Mouse (Mus musculus) adrenal gland, postnatal 25 days (tissue): ENCODE measurements around the gene Prkch. TPM values are rescaled to one million over a fixed set of nuclear protein-coding genes. Genes with fewer than 3 reads are reported as not detected.

Experiments
- DNase-seq: peaks from one replicate; pipeline ENCODE4 v3.0.0; 2021; ENCODE audit warnings: mixed read lengths
- total RNA-seq: library from RNA; stranded (reverse); gene quantifications from 2 replicates; pipeline ENCODE4 v1.2.3, GENCODE M21; 2021

Prkch gene
- total RNA-seq, 1 experiment from 2014 or later = 15.2 TPM

- no peak for DNase-seq
These were observed 26.3 kb downstream of the Prkch start for GRCm38 (mm10) chr12:73610831-73611370.

GRCm38 (mm10) chr12:73611741-73612140 lies 27.1 kb downstream of the Prkch start:
- DNase-seq = no peak

DNA sequence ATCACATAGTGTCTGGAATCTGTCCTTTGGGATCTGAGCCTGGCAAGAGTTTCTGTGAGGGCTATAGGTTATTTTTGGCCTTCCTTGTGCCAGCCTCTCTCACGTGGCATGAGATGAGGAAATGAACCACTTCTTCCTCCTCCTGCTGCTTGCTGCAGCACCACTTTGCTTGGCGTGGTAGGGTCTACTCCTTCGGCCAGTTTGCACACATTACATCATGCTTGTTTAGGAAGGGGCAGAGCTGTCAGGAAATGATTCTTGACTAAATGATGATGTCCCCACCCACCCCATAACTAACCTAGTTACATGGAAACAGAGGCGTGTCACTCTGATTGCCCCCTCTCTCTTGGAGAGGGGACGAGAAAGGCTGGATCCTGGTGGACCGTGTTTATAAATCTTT lies 28.6 kb downstream of the Prkch start:
- DNase-seq = no peak

DNA sequence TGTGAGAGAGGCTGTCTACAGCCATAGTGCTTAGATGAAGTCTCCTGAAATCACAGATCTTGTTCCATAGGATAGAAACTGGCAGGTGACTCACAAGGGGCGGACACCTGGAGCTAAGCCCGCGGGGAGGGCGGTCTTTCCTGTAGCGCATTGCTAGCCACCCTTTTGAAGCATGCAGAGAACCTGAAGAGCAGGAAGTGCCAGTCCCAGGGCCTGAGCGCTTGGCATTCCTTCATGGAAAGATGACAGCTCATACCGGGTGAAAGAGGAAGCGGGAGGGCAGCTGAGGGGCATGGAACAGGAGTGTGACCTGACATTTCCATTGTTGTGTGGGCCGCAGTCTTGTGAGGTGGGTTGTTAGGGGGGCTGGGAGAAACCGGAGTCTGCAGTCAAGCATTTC lies 33.1 kb downstream of the Prkch start:
- DNase-seq = peak; percentile 24

DNA sequence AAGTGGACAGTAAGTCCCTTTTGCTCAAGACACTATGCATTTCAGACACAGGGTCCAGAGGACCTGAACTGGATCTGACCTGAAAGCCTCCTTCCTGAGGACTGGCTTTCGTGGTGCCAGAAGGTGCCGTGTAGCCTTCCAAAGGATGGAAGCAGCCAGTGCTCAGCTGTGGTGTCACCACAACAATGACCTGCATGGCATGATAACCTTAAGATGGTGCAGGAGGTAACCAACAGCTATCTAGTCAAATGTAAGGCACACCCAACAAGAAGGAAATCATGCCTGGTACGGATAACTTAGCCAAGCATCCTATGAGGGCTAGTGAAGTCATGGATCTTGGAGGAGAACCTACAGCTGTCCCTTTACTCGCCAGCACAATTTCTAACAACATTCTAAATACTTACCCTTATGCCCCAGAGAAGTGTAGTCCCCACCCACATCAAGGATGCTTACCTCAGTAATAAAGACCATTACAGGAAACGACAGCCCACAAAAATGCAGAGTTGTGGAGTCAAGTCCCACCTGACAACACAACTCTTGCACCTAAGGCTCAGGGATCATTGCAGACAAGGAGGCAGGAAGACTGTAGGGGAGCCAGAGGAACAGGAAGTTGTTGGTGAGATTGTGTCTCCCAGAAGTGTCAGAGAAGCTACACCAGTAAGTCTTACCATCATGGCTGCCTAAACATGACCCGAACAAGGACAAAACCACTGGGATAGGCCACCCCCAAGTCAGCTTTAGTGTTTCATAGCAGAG lies 40.9 kb downstream of the Prkch start:
- no peak for DNase-seq

DNA sequence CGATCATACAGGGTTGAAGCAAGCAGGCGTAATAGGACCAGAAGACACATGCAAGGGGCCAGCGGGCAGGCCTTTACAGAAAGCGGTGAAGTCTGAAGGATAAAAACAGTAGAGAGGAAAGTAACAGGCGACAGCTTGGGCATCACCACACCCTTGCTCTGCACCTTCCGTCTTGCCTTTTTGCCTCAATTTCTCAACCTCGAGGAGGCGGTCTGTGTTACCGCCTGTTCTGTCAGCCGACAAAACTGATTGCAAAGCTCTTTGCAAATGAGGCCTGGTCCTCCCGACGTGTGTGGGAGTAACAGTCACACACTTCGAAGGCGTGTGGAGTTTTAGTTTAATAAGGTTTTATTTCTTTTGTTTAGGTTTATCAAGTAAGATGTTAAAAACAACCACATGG lies 43.3 kb downstream of the Prkch start:
- DNase-seq = no peak

GRCm38 (mm10) chr12:73630596-73630995 lies 46.0 kb downstream of the Prkch start:
- no peak for DNase-seq

GRCm38 (mm10) chr12:73631148-73631547 lies 46.6 kb downstream of the Prkch start:
- DNase-seq = no peak

DNA sequence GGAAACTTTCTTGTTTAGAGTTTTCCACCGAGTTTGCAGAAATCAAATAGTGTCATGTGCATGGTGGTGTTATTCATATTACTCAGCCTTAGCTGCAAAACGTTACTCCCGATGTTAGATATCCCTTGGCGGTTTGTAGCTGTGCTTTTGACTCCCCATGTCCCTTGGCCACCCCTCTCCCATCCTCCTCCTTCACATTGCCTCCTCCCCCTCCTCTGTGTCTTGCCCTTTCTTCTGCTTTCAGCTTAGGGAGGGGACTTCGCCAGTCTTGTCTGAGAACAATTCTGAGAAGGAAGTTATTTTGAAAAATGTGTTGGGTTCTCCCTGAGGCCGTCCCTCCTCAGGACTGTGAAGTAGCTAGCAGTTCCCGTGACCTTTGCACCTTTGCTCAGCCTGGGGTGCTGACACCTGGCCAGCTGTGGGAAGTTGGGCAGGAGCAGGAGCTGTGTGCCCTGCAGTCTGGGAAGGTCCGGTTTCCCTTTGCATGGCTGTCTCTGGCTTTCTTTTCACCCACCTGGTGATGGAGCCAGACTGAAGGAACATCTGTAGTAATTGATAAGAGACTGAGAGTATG lies 48.2 kb downstream of the Prkch start:
- DNase-seq = no peak

GRCm38 (mm10) chr12:73633707-73634106 lies 49.1 kb downstream of the Prkch start:
- DNase-seq = no peak

- DNase-seq = no peak
These were observed 55.0 kb downstream of the Prkch start for GRCm38 (mm10) chr12:73639571-73639970.

- no peak for DNase-seq
These were observed 56.6 kb downstream of the Prkch start for GRCm38 (mm10) chr12:73641183-73641582.

GRCm38 (mm10) chr12:73645216-73645615 lies 60.6 kb downstream of the Prkch start:
- no peak for DNase-seq

DNA sequence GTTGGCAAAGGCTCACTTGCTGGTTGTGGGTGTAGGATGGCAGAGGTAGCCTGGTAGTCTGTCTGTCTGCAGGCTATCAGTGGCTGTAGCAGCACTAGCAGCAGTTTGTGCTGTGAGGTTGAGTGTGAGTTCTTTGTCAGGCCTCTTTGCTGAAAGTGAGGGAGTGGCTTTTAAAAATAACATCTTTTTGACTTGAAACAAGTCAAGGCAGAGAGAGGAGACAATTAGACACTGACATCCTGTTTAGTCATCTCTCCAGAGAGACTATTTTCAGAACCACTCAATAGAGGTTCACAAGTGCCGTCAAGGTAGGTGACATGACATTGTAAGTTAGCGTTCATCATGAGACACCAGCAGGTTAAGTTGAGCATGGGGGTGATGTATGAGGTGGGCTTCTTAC lies 63.1 kb downstream of the Prkch start:
- DNase-seq = no peak

GRCm38 (mm10) chr12:73656568-73657204 lies 72.1 kb downstream of the Prkch start:
- no peak for DNase-seq

GRCm38 (mm10) chr12:73663421-73663820 lies 78.8 kb downstream of the Prkch start:
- no peak for DNase-seq

DNA sequence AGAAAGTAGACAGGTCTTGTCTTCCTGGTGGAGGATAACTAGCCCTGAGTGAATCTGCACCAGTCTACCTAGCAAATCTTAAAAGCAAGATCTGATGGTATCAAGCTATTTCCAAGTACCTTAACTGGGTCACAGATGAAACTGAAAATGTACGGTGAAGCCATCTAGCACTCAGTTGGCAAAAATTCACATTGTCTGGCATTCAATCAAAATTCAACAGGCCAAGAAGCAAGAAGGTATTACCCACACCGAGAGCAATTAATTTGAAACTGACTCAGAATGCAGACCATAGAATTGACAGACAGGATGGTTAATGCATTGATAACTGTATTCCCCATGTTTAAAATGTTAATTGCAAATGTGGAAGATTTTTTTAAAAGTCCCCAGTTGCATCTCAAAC lies 82.1 kb downstream of the Prkch start:
- DNase-seq = no peak

GRCm38 (mm10) chr12:73667607-73668006 lies 83.0 kb downstream of the Prkch start:
- no peak for DNase-seq

- no peak for DNase-seq
These were observed 86.1 kb downstream of the Prkch start for GRCm38 (mm10) chr12:73670739-73671138.

- no peak for DNase-seq
These were observed 86.9 kb downstream of the Prkch start for GRCm38 (mm10) chr12:73671540-73671939.

- DNase-seq = no peak
These were observed 87.4 kb downstream of the Prkch start for GRCm38 (mm10) chr12:73672007-73672406.

GRCm38 (mm10) chr12:73673783-73674182 lies 89.2 kb downstream of the Prkch start:
- no peak for DNase-seq

DNA sequence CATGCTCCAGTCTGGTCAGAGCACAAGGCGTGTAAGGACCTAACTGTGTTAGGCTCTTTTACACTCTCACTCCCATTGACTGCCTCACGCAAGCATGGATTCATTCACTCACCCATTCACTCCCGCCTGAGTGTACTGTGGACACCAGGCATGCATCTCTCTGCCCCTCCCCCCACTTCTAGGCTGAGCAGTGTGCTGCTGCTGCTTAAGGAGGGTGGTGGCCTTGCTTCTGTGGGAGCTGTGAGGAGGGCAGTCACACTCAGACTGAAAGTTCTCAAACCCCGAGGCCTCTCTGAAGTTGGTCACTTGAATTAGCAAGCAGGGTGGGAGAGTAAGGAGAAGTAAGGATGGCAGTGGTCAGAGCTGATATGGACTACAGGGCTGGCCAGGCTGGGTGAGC lies 90.6 kb downstream of the Prkch start:
- no peak for DNase-seq
